Mouse (Mus musculus) layer of hippocampus, adult 8-10 months (tissue): ENCODE measurements around the gene Hist1h2ak. TPM values are rescaled to one million over a fixed set of nuclear protein-coding genes. Genes with fewer than 3 reads are reported as not detected.
A peak's percentile ranks its signal among the peaks of the same experiment; 100 is the strongest.
"Not testable (repeated sequence)": the region's sequence is repeated elsewhere in the genome, so short reads cannot be mapped to it uniquely, and the experiment has no call there.

Source experiments
- DNase-seq, 2 experiments: peaks; one replicate each; pipeline ENCODE4 v3.0.0; 2022; ENCODE audit warnings: low spot score in 2 of 2
- total RNA-seq, 4 experiments: library from RNA; stranded (reverse); gene quantifications; 2 replicates each; pipeline ENCODE4 v1.2.4; 2022

Gene Hist1h2ak
- total RNA-seq, 4 experiments from 2014 or later = 8.7 to 11.4 (median 9.8) TPM

GRCm38 (mm10) chr13:21722373-21722925 is 31.2 kb downstream of the Hist1h2ak start:
- no peak for DNase-seq

GRCm38 (mm10) chr13:21721757-21722372 is 31.8 kb downstream of the Hist1h2ak start, which contains the start of gene Hist1h2bm:
Gene Hist1h2bm, plus strand, starts transcription at chr13:21722044.
- DNase-seq = peak; percentile 60 to 65

DNA sequence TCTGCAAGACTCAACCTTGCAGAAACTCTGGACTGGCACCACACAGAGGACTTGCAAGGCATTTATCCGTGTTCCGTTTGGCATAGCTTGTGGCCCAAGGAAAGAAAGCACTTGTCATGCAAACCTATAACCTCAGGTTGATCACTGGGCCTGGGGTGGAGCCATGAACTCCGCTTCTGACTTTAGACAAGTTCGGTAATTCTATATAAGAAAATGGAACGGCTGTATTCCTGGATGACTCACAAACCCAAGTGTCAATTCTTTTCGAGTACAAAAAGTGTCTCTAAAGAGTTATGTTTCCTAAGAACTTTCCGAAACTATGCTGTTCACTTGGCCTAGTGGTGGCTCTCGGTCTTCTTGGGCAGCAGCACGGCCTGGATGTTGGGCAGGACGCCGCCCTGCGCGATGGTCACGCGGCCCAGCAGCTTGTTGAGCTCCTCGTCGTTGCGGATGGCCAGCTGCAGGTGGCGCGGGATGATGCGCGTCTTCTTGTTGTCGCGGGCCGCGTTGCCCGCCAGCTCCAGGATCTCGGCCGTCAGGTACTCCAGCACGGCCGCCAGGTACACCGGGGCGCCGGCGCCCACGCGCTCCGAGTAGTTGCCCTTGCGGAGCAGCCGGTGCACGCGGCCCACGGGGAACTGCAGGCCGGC is 32.4 kb downstream of the Hist1h2ak start:
- not testable (repeated sequence) for DNase-seq

DNA sequence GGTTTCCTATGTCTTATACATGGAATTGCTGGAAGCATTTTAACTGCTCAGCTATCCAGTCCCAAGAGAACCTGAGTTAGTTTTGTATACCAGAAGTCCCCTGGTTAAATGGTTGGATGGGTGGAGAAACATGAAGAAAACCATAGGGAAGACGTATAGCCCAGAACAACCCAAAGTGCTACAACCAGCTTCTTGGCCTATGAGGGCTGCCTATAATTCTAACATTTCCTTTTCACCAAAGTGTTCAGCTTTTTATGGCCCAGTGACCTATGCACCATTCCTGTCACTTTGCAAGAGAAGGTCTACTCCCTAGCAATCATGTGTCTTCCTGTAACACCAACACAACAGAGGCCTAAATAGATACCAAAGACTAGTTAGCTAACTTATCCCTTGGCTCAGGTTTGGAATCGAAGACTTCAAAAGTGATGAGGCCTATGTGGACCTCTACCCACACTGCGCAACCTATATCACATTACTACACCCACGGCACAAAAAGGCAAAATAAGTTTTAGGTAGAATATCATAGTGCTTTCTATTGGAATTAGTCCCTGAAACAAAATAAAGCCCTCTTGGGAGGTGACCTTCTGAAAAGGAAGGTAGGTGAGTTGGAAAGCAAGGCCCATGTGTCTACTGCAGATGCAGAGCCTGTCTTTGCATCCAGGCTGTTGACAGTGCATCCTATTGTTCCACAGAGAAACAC is 35.1 kb downstream of the Hist1h2ak start:
- no peak for DNase-seq

DNA sequence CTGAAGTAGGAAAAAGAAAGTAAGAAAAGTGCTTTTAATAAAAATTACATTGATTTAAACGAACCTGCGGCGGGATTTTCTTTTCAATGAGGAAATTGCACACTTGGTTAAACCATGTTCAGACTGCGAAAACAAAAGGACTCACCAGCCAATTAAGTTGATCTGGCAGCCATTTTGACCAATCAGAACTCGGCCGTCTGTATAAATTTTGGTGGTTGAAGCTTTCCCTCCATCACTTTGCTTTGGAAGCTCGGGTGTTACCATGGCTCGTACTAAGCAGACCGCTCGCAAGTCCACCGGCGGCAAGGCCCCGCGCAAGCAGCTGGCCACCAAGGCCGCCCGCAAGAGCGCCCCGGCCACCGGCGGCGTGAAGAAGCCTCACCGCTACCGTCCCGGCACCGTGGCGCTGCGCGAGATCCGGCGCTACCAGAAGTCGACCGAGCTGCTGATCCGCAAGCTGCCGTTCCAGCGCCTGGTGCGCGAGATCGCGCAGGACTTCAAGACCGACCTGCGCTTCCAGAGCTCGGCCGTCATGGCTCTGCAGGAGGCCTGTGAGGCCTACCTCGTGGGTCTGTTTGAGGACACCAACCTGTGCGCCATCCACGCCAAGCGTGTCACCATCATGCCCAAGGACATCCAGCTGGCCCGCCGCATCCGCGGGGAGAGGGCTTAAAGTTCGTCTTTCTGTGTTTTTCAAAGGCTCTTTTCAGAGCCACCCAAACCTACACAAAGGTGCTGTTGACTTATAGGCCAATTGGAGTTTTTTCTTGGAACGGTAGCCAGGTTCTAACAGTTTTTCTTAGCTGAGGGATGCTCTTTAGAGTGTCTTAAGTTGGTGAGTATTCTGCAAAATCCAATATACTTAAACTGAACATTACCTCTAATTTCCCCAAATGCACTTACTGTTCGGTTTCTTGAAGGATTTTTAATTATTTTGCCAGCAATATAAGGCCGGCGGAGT is 36.0 kb downstream of the Hist1h2ak start, which contains the start of gene Hist1h3h:
Gene Hist1h3h, plus strand, starts transcription at position 263 of the 961 bp plus-strand sequence.
- peak; percentile 86 to 92 for DNase-seq

DNA sequence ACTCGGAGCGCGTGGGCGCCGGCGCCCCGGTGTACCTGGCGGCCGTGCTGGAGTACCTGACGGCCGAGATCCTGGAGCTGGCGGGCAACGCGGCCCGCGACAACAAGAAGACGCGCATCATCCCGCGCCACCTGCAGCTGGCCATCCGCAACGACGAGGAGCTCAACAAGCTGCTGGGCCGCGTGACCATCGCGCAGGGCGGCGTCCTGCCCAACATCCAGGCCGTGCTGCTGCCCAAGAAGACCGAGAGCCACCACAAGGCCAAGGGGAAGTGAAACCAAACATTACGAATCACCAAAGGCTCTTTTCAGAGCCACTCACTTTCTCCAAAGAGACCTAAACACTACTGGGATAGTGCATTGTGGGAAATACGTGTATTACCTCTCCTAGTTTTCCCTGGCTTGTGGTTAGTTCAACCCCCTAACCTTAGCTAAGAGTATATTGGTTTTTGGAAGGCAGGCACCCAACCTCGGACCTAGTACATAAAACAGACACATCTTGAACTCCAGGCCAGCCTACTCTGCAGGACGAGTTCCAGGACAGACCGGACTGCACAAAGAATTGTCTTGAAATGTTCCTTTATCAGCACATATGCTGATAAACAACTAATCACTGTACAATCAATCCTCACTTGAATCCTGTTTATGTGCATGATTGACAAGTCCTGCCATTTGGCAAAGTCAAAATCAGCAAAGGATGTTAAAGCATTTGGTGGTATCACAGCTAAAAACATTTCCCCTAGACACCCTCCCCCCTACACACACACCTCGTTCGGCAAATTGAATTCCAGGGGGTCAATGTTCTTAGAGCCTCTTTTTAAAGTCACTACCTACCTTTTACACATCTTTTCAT is 36.9 kb downstream of the Hist1h2ak start:
- not testable (repeated sequence) for DNase-seq

DNA sequence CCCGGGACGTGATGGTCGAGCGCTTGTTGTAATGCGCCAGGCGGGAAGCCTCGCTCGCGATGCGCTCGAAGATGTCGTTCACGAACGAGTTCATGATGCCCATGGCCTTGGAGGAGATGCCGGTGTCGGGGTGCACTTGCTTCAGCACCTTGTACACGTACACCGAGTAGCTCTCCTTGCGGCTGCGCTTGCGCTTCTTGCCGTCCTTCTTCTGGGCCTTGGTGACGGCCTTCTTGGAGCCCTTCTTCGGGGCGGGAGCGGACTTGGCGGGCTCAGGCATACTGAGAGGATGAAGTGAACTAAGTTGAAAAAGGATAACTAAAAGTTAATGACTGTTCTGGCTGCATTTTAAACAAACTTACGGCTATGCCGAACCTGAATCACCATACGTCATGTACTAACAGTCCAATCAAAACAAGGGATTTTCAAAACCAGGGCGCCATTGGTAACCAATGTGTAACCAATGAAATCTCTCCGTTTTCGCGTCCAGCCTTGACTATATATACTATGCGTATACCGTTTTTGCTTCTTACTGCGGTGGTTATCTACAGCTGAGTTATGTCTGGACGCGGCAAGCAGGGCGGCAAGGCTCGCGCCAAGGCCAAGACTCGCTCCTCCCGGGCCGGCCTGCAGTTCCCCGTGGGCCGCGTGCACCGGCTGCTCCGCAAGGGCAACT is 37.6 kb downstream of the Hist1h2ak start, which contains the start of the genes Hist1h2bl and Hist1h2ai:
Gene Hist1h2bl, minus strand, starts transcription at position 280 of the 676 bp plus-strand sequence.
Gene Hist1h2ai, plus strand, starts transcription at position 559 of the 676 bp plus-strand sequence.
- DNase-seq = peak; percentile 86 to 92

- DNase-seq = no peak
These were observed 38.3 kb downstream of the Hist1h2ak start for GRCm38 (mm10) chr13:21715131-21715863.

GRCm38 (mm10) chr13:21714725-21715124 is 38.9 kb downstream of the Hist1h2ak start:
- DNase-seq = peak; percentile 38 to 68

GRCm38 (mm10) chr13:21711698-21712097 is 41.9 kb downstream of the Hist1h2ak start:
- no peak for DNase-seq

GRCm38 (mm10) chr13:21710821-21711525 is 42.7 kb downstream of the Hist1h2ak start:
- DNase-seq = peak; percentile 65 to 88

GRCm38 (mm10) chr13:21710031-21710711 is 43.5 kb downstream of the Hist1h2ak start:
- DNase-seq = peak; percentile 74 to 89

- no peak for DNase-seq
These were observed 47.0 kb downstream of the Hist1h2ak start for GRCm38 (mm10) chr13:21706669-21707068.
